Mouse (Mus musculus) neural tube, embryonic 13.5 days (tissue): ENCODE results near the gene Amhr2. TPM values are rescaled to one million over a fixed set of nuclear protein-coding genes. Genes with fewer than 3 reads are reported as not detected.

Source experiments
- ATAC-seq: fragments of 200-750 bp; cut with Nextera tagmentation; 2 replicates; pipeline ENCODE4 v1.8.0; 2017; ENCODE audit warnings: low read depth, mild to moderate bottlenecking, moderate TSS enrichment, moderate library complexity
- H3K27ac ChIP-seq: fragments of 300-500 bp; sonication (generic); replicated peaks from 2 replicates; pipeline ENCODE4 v1.5.1; 2015; ENCODE audit warnings: moderate library complexity, mild to moderate bottlenecking, inconsistent platforms
- H3K27me3 ChIP-seq: fragments of 300-500 bp; sonication (generic); 2 replicates; pipeline ENCODE4 v1.6.1; 2015; ENCODE audit warnings: mild to moderate bottlenecking, inconsistent platforms
- H3K36me3 ChIP-seq: fragments of 300-500 bp; sonication (generic); 2 replicates; pipeline ENCODE4 v1.6.1; 2015; ENCODE audit warnings: mild to moderate bottlenecking, inconsistent platforms
- H3K4me1 ChIP-seq: fragments of 300-500 bp; sonication (generic); replicated peaks from 2 replicates; pipeline ENCODE4 v1.6.1; 2015; ENCODE audit warnings: inconsistent platforms
- H3K4me2 ChIP-seq: fragments of 300-500 bp; sonication (generic); 2 replicates; pipeline ENCODE4 v1.6.1; 2015; ENCODE audit warnings: inconsistent platforms, mild to moderate bottlenecking, moderate library complexity
- H3K4me3 ChIP-seq: fragments of 300-500 bp; sonication (generic); 2 replicates; pipeline ENCODE4 v1.5.1; 2015; ENCODE audit warnings: mild to moderate bottlenecking, inconsistent platforms
- H3K9ac ChIP-seq: fragments of 300-500 bp; sonication (generic); 2 replicates; pipeline ENCODE4 v1.6.1; 2015; ENCODE audit warnings: moderate library complexity, mild to moderate bottlenecking, inconsistent platforms
- H3K9me3 ChIP-seq: fragments of 300-500 bp; sonication (generic); 2 replicates; pipeline ENCODE4 v1.6.1; 2016; ENCODE audit warnings: inconsistent platforms
- WGBS: fragments of 180-500 bp; shearing (Covaris S2); methylation state at CpG from one replicate; pipeline ENCODE4 v1.1.7; 2015; 5-methylcytosine and 5-hydroxymethylcytosine counted together
- polyA plus RNA-seq: library from polyadenylated mRNA; unstranded; fragments of >200 nt; fragmentation: Nextera tagmentation; extraction: Ambion mirVana; gene quantifications from 2 replicates; pipeline ENCODE4 v1.2.1, GENCODE M21; 2015

The Amhr2 gene
- polyA plus RNA-seq, 1 experiment from 2014 or later = 0.13 TPM

DNA sequence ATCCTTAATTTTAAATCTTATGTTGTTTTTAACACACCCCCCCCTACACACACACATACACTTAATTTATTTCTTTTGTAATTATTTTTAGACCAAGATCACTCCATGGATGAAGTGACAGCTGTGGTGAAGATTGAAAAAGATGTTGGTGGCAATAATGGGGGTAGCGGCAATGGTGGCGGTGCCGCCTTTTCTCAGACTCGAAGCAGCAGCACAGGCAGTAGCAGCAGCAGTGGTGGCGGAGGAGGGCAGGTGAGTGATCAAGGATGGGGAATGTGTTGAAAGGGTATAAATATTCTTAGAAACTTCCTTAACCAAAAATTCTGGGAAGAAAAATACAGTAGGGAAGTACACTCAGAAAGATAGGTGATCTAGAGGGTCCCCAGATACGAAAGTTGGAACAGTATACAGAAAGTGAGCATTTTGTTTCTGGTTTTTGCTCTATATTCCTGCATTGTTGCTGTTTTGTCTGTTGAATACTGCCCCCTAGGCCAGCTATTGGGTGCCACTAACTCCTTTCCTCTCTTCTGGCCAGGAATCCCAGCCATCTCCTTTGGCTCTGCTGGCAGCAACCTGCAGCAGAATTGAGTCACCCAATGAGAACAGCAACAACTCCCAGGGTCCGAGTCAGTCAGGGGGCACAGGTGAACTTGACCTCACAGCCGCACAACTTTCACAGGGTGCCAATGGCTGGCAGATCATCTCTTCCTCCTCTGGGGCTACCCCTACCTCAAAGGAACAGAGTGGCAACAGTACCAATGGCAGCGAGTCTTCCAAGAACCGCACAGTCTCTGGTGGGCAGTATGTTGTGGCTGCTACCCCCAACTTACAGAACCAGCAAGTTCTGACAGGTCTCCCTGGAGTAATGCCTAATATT lies 37.2 kb upstream of the Amhr2 start:
- Histone ChIP-seq H3K4me2 (peak overlapping the region; percentile 59; the same call in 1 of the 2 replicates), H3K9ac (no peak overlapping the region)
- 95% methylated on average over 10 of the region's 10 CpGs for WGBS

DNA sequence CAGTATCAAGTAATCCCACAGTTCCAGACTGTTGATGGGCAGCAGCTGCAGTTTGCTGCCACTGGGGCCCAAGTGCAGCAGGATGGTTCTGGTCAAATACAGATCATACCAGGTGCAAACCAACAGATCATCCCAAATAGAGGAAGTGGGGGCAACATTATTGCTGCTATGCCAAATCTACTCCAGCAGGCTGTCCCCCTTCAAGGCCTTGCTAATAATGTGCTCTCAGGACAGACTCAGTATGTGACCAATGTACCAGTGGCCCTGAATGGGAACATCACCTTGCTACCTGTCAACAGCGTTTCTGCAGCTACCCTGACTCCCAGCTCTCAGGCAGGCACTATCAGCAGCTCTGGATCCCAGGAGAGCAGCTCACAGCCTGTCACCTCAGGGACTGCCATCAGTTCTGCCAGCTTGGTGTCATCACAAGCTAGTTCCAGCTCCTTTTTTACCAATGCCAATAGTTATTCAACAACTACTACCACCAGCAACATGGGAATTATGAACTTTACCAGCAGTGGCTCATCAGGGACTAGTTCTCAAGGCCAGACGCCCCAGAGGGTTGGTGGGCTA lies 36.5 kb upstream of the Amhr2 start:
- no peaks in the 10 kb centered on the region for H3K27me3 ChIP-seq
- WGBS = 81% methylated on average over 2 of the region's 2 CpGs
- no peak overlapping the region for H3K4me3 ChIP-seq
- no peak overlapping the region for H3K27ac ChIP-seq
- ATAC-seq = no peak
- peaks cover 55% of the 10 kb centered on the region for H3K4me1 ChIP-seq
- peak overlapping the region; percentile 33; the same call in 1 of the 2 replicates for H3K4me2 ChIP-seq
- no peaks in the 10 kb centered on the region for H3K9me3 ChIP-seq
- no peak overlapping the region for H3K9ac ChIP-seq
- H3K36me3 ChIP-seq = peaks cover 50% of the 10 kb centered on the region

More for the DNA sequence above, 37.2 kb upstream of the Amhr2 start:
- Histone ChIP-seq H3K4me3 (no peak overlapping the region), H3K36me3 (peaks cover 44% of the 10 kb centered on the region), H3K9me3 (no peaks in the 10 kb centered on the region), H3K4me1 (peaks cover 55% of the 10 kb centered on the region), H3K27me3 (no peaks in the 10 kb centered on the region), H3K27ac (no peak overlapping the region)
- no peak for ATAC-seq

DNA sequence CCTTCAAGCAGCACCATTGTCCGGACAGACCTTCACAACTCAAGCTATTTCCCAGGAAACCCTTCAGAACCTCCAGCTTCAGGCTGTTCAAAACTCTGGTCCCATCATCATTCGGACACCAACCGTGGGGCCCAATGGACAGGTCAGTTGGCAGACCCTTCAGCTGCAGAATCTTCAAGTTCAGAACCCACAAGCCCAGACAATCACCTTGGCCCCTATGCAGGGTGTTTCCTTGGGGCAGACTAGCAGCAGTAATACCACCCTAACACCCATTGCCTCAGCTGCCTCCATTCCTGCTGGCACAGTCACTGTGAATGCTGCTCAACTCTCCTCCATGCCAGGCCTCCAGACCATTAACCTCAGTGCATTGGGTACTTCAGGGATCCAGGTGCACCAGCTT lies 35.9 kb upstream of the Amhr2 start:
- peak overlapping the region; percentile 33 for H3K4me2 ChIP-seq
- H3K4me1 ChIP-seq = peaks cover 55% of the 10 kb centered on the region
- 94% methylated on average over 3 of the region's 3 CpGs for WGBS
- peaks cover 55% of the 10 kb centered on the region for H3K36me3 ChIP-seq
- no peak overlapping the region for H3K9ac ChIP-seq
- H3K9me3 ChIP-seq = no peaks in the 10 kb centered on the region
- H3K27ac ChIP-seq = no peak overlapping the region
- no peak for ATAC-seq
- H3K4me3 ChIP-seq = no peak overlapping the region
- no peaks in the 10 kb centered on the region for H3K27me3 ChIP-seq

DNA sequence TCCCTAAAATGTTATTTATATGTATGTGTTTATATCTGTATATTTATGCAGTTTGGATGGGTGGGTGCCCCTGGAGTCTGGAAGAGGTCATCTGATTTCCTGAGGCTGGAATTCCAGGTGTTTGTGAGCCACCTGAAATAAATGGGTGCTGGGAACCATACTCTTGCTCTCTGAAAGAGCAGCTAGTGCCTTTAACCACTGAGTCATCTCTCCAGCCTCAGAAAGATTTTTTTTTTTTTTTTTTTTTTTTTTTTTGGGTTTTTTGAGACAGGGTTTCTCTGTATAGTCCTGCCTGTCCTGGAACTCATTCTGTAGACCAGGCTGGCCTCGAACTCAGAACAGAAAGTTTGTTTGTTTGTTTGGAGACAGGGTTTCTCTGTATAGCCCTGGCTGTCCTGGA lies 34.1 kb upstream of the Amhr2 start:
- Histone ChIP-seq H3K27ac (no peak overlapping the region), H3K4me3 (no peak overlapping the region), H3K4me2 (peak overlapping the region; percentile 33), H3K9me3 (no peaks in the 10 kb centered on the region), H3K4me1 (peaks cover 51% of the 10 kb centered on the region), H3K36me3 (peaks cover 60% of the 10 kb centered on the region), H3K9ac (no peak overlapping the region), H3K27me3 (no peaks in the 10 kb centered on the region)
- WGBS = 97% methylated on average over 1 of the region's 1 CpGs
- no peak for ATAC-seq

DNA sequence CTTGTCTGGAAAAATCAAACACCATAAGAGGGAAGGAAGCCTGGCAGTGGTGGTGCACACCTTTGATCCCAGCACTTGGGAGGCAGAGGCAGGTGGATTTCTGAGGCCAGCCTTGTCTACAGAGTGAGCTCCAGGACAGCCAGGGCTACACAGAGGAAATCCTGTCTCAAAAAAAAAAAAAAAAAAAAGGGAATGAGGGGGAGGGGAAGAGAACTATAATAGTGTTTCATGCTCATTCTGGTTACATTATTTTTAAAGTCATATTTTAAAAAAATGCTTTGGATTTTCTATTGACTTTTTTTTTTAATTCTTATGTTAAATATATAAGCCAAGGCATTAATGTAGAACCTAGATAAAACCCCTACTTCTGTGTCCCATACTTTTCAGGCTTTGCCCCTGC lies 31.5 kb upstream of the Amhr2 start:
- H3K4me3 ChIP-seq = no peak overlapping the region
- no peak overlapping the region for H3K4me2 ChIP-seq
- H3K36me3 ChIP-seq = peaks cover 61% of the 10 kb centered on the region
- peaks cover 34% of the 10 kb centered on the region for H3K4me1 ChIP-seq
- no peak overlapping the region for H3K9ac ChIP-seq
- no peak overlapping the region for H3K27ac ChIP-seq
- no peaks in the 10 kb centered on the region for H3K27me3 ChIP-seq
- no peak for ATAC-seq
- no peaks in the 10 kb centered on the region for H3K9me3 ChIP-seq

DNA sequence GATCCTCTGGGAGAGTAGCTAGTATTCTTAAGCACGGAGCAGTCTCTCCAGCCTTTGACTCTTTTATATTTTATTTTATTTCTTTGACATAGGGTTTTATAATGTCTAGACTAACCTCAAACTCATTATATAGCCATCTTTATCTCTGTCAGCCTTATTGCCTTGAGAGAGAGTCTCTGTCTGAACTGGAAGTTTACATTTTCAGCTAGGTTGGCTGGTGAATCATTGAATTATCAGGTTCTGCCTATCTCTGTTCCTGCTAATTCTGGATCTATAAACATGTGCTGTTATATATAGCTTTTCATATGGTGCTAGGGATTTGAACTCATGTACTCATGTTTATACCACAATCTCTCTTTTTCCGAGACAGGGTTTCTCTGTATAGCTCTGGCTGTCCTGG lies 27.6 kb upstream of the Amhr2 start:
- Histone ChIP-seq H3K9me3 (no peaks in the 10 kb centered on the region), H3K4me2 (no peak overlapping the region), H3K27me3 (no peaks in the 10 kb centered on the region), H3K4me1 (peaks cover 3% of the 10 kb centered on the region; the same call in 1 of the 2 replicates), H3K36me3 (peaks cover 38% of the 10 kb centered on the region), H3K27ac (no peak overlapping the region), H3K4me3 (no peak overlapping the region), H3K9ac (no peak overlapping the region)
- 96% methylated on average over 2 of the region's 2 CpGs for WGBS
- ATAC-seq = no peak

DNA sequence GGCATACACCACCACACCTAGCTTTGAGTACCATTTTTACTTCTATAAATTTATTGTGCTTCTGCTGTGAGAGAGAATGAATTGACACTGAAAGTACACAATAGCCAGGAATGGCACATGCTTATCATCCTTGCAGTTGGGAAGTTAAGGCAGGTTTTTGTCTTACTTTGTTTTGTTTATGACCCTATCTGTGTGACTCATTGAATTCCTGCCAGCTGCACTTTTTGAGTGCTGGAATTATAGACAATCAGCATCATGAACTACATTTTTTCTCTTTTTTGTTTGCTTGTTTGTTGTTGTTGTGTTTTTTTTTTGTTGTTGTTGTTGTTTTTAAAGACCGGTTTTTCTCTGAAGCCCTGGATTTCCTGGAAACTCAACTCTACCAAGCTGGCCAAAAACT lies 24.2 kb upstream of the Amhr2 start:
- 0 out of 2 replicates have a peak, but pooled peaks cover 3% of the 10 kb centered on the region for H3K4me1 ChIP-seq
- no peaks in the 10 kb centered on the region for H3K27me3 ChIP-seq
- WGBS = 72% methylated on average over 1 of the region's 1 CpGs
- ATAC-seq = no peak
- H3K4me3 ChIP-seq = no peak overlapping the region
- H3K9me3 ChIP-seq = no peaks in the 10 kb centered on the region
- no peak overlapping the region for H3K9ac ChIP-seq
- no peak overlapping the region for H3K27ac ChIP-seq
- peaks cover 36% of the 10 kb centered on the region for H3K36me3 ChIP-seq
- H3K4me2 ChIP-seq = no peak overlapping the region

DNA sequence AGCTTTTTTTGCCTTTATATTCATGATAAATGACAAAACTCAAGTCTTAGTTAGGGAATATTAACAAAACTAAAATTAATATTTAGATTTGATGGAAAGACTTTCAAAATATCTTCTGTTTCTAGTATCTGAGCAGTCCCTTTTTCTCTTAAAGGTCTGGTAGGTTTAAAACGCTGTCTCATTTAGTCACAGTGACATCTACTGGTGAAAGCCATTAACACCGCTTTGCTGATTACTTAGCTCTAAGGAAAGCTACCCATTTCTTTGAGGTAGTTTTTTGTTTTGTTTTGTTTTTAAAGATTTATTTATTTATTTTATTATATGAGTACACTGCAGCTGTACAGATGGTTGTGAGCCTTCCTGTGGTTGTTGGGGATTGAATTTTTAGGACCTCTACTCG lies 23.7 kb upstream of the Amhr2 start:
- peaks cover 40% of the 10 kb centered on the region for H3K36me3 ChIP-seq
- no peak for ATAC-seq
- no peak overlapping the region for H3K27ac ChIP-seq
- 61% methylated on average over 3 of the region's 3 CpGs for WGBS
- 0 out of 2 replicates have a peak, but pooled peaks cover 3% of the 10 kb centered on the region for H3K4me1 ChIP-seq
- H3K9me3 ChIP-seq = no peaks in the 10 kb centered on the region
- H3K9ac ChIP-seq = no peak overlapping the region
- no peak overlapping the region for H3K4me2 ChIP-seq
- no peaks in the 10 kb centered on the region for H3K27me3 ChIP-seq
- no peak overlapping the region for H3K4me3 ChIP-seq

DNA sequence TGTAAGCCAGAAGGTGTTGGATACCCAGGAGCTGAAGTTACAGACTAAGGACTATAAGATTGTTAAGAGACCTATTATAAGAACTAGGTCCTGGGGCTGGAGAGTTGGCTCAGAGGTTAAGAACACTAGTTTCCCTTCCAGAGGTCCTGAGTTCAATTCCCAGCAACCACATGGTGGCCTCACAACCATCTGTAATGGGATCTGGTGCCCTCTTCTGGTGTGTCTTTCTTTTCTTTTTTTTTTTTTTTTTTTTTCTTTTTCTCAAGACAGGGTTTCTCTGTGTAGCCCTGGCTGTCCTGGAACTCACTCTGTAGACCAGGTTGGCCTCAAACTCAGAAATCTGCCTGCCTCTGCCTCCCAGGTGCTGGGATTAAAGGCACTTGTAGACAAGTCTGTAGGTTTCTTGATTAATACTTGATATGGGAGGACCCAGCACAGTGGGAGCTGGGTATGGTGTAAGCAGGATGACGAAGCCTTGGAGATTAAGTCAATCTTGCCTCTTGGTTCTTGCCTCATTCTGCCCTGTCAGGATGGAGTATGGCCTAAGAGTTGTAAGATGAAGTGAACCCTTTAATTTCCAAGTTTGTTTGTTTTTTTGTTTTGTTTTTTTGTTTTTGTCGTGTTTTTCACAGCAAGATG lies 21.4 kb upstream of the Amhr2 start:
- 92% methylated on average over 2 of the region's 2 CpGs for WGBS
- no peak overlapping the region for H3K9ac ChIP-seq
- H3K27ac ChIP-seq = no peak overlapping the region
- no peak for ATAC-seq
- H3K4me3 ChIP-seq = no peak overlapping the region
- H3K4me2 ChIP-seq = no peak overlapping the region
- H3K36me3 ChIP-seq = peaks cover 53% of the 10 kb centered on the region
- H3K4me1 ChIP-seq = no peaks in the 10 kb centered on the region
- H3K9me3 ChIP-seq = no peaks in the 10 kb centered on the region
- no peaks in the 10 kb centered on the region for H3K27me3 ChIP-seq

DNA sequence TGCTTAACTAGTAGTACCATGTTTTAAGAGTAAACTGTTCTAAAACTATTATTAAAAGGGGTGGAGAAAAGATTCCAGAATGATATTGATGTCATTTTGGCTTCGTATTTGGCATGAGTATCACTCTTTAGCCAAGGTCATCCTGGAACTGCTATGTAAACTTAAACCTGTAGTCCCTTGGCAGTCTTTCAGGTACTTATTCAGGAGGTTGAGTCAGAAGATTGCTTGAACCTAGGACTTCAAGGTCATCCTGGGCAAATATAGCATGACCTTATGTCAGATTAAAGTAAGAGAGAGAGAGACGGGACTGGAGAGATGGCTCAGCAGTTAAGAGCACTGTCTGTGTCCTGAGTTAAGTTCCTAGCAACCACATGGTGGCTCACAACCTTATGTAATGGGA lies 20.5 kb upstream of the Amhr2 start:
- H3K27ac ChIP-seq = no peak overlapping the region
- peaks cover 56% of the 10 kb centered on the region for H3K36me3 ChIP-seq
- no peak overlapping the region for H3K4me3 ChIP-seq
- no peaks in the 10 kb centered on the region for H3K4me1 ChIP-seq
- 90% methylated on average over 2 of the region's 2 CpGs for whole genome bisulfite sequencing
- H3K9ac ChIP-seq = no peak overlapping the region
- no peak for ATAC-seq
- no peaks in the 10 kb centered on the region for H3K9me3 ChIP-seq
- no peak overlapping the region for H3K4me2 ChIP-seq
- H3K27me3 ChIP-seq = no peaks in the 10 kb centered on the region

DNA sequence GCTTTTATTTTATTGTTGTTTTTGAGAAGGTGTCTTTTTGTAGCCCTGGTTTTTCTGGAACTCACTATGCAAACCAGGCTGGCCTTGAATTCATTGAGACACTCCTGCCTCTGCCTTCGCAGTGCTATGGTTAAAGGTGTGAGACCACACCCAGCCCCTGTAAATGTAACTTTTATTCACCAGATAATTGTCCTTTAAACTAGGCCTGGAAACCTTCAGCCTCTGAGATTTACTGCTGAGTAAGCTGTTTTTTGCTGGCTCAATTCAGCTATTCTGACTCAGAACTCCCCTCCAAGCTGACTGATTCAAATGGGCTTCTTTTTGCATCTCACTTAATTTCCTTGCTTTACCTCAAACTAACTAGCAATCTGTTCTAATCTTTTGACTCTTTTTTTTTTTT lies 18.2 kb upstream of the Amhr2 start:
- no peak overlapping the region for H3K4me2 ChIP-seq
- H3K9ac ChIP-seq = no peak overlapping the region
- ATAC-seq = no peak
- 97% methylated on average over 1 of the region's 1 CpGs for WGBS
- no peak overlapping the region for H3K4me3 ChIP-seq
- H3K4me1 ChIP-seq = no peaks in the 10 kb centered on the region
- H3K27ac ChIP-seq = no peak overlapping the region
- peaks cover 79% of the 10 kb centered on the region for H3K36me3 ChIP-seq
- no peaks in the 10 kb centered on the region for H3K27me3 ChIP-seq
- no peaks in the 10 kb centered on the region for H3K9me3 ChIP-seq

DNA sequence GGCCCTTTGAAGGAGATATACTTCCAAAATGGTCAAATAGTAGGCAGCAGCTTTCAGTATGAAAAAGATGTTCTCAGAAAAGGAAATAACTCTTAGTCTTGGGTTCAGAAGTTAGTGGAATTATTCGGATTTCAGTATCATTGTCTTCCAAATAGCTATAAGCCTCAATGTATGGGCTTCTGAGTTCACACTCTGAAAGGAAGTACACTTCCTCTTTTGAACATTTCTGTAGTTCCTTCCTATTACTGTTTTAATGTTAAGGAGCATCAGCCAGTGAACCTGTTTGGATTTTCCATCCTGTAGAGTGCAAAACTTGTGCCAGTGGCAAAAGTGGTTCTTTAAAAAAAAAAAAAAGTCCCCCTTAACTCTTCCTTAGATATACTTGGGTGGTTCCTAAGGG lies 13.1 kb upstream of the Amhr2 start:
- no peaks in the 10 kb centered on the region for H3K27me3 ChIP-seq
- no peak overlapping the region for H3K4me2 ChIP-seq
- ATAC-seq = no peak
- 94% methylated on average over 1 of the region's 1 CpGs for WGBS
- H3K9ac ChIP-seq = no peak overlapping the region
- no peak overlapping the region for H3K4me3 ChIP-seq
- H3K36me3 ChIP-seq = peaks cover 90% of the 10 kb centered on the region
- no peaks in the 10 kb centered on the region for H3K4me1 ChIP-seq
- no peaks in the 10 kb centered on the region for H3K9me3 ChIP-seq
- H3K27ac ChIP-seq = no peak overlapping the region
